Mouse (Mus musculus) right cerebral cortex, postnatal 14 days (tissue): ENCODE measurements around the gene Rpl37.

Experiments
- DNase-seq: peaks from one replicate; pipeline ENCODE4 v3.0.0; 2022

Gene Rpl37

DNA sequence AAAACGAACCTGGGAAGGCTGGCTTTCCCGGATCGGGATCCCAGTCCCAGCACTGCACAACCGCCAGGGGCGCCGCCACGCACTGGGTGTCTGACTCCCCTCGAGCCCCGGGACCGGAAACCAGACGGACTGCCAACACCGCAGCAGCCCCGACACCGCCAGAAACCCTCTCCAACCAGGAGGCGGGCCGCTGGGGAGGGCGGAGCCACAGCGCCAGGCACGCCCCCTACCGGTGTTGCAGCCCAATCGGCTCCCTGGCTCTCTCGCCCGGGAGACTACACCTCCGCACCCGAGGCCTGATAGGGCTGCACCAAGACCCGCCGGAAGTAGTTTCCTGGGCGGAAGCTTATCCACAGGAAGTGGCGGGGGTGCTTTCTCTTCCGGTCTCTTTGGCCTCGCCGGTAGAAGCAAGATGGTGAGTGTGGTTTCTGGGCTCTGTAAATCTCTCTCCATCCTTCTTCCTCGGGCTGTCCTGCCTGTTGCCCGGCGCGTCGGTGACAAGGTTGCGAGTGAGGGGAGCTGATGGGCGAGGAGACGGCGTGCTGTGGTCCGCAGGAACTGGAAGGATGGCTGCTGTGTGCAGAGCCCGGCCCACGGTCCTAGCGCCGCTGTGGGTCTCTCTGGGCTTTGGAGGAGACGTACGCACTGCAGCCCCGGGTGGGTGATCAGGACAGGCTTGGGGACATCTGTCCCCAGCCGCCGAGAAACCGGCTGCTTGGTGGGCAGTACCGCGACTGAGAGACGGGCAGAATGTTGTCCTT is at the start of gene Rpl37:
Rpl37 (plus strand) TSS at position 376 of the 761 bp plus-strand sequence.
- DNase-seq = peak; percentile 98

DNA sequence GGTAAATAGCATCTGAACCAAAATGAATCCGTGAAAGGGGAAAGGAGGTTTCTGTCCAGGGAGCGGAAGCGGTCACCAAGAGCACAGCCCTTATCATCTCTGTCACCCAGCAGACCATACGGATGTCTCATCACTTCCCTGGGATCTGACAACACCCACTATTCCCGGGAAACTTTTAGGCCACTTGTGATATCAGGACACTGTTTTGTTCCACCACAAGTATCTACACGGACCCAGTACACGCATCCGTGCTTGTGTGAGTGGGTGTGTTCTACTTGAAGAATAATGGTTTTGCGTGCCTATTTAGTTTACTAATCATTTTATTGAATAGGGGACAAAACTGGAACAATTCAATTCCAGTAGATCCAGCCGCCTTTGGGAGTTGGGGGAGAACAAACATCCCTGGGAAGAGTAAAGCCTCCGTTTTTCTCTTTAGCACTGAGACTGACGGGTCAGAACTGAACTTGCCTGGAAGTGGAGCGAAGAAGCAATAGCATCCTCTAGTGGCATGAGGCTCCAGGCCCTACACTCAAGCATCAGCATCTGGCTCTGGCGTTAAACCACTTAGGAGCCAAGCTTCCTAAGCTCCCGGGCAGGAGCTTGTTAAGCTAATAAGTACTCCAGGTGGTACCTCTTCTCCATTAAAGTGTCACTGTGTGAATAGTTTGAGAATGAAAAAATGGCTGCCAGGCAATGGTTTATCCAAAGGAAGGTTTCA is 47.5 kb upstream of the Rpl37 start:
- DNase-seq = peak; percentile 34

DNA sequence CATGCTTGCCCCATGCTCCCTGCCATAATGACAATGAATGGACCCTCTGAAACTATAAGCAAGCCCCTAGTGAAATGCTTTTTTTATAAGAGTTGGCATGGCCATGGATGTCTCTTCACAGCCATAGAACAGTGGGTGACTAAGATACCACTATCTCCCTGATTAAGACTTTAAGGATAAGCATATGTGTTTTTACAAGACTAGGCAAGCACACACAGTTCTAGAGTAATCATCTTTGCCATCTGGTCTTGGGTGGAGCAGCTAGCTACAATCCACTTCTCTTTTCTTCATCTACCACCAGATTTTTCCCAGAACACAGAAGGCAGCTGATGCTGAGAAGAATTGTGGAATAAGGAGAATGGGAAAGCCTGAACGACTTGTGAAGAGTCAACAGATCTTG is 35.2 kb upstream of the Rpl37 start:
- no peak for DNase-seq

DNA sequence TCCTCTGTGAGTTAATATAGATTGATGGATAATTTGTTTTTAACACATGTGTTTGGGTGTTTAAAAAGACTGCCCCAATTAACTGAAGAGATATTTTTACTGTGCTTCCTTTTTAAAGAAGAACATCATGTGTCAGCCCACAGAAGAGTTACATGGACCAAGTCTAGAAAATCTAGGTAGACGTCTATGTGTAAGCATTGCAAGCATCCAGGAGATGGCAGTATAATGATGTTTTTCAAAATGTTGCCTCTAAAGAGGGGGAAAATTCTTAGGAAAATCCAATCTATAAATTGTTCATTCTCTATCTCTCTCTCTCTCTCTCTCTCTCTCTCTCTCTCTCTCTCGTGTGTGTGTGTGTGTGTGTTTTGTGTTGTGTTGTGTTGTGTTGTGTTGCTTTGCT is 30.3 kb upstream of the Rpl37 start:
- no peak for DNase-seq

DNA sequence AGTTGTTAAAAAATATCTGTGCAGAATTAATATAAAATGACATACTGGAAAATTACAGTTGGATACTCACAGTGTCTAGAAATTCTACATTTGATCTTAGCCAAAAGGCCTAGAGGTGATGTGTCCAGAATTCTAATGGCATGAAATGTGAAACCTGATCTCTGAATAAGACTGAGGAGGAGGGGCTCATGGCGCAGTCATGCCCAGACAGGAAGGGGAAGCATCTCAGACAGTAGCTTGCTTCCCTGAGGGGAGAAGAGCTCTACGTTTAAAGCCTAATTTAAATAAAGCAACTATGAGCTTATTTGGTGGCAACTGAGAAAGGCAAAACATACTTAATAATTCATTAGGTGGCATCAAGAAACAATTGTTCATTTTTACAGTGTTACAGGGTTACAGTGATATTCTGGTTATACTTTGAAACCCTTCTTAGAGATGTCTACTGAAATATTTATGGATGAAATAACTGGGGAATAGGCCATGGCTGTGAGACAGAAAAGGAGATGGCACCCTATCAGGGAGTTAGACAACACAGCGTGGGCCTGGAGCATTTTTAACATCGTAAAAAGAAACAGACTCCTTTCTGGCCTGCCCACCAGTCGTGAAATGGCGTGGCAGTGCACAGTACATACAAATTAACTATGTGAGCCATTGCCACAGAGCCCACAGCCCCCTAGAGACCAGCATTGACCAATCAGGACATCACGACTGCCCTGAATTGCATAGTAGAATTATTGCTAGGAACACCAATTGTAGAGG is 27.4 kb upstream of the Rpl37 start:
- no peak for DNase-seq

DNA sequence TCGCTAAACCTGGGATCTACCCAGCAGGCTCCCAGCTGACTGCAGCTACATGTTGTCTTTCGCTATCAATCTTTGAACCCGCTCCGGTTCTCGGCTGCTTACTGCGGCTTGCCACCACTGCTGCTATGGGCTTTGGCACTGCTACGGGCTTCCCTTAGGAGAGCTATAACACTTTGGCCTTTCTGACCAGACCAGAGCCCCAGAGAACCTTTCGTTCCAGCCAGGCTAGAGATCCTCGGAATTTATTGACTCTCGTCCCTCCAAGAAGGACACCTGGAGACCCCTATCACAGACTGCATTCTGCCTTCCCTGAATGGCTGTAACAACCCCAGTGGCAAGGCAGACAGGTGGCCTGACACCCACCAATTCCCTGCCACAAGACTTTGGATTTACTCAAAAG is 26.3 kb upstream of the Rpl37 start:
- no peak for DNase-seq

DNA sequence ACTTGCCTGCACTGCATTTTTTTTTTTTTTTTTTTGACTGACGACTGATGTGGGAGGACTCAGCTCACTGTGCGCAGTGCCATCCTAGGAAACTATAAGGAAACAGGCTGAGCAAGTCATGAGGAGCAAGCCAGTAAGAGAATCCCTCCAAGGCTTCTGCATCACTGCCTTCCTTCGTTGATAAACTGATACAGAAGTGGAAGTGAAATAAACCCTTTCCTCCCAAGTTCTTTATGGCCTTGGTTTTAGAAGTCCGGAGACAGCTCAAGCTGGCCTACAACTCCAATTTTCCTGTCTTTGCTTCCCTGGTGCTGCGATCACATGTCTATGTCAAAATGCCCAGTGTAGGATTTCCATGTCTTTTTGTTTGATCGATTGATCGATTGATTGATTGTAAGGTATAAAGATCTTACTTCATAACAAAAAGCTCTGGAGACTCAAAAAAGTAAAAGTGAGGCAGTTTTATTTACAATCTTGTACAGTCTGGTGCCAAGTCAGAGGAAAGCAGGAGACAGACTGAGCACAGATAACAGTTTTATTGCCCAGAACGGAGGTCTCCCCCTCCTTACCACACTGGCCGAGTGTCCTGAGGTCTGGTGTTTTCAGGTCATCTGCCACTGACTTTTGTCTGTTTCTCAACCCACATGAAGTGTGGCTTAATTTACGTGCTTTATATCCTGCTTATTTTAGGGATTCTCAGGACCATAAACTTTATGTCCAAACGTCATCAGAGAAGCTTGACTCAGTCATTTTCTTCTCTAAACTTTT is 20.7 kb upstream of the Rpl37 start:
- DNase-seq = no peak

DNA sequence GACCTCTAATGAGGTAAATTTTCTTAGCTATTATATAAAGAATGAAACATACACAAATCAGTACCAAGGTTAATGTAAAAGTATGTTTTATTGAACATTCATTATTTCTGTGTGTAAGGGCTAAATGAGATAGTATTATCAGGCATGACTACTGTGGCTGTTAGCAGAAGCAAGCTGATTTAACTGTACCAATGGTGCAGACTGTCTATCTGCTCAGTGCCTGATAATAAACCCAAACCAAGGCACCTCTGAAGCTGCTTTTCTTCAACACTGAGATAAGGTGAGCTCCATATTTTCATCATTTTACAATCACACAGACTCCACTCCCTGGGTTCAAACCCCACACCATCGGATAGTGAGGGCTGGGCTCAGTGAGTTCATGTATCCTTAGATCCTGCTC is 19.1 kb upstream of the Rpl37 start:
- DNase-seq = no peak

DNA sequence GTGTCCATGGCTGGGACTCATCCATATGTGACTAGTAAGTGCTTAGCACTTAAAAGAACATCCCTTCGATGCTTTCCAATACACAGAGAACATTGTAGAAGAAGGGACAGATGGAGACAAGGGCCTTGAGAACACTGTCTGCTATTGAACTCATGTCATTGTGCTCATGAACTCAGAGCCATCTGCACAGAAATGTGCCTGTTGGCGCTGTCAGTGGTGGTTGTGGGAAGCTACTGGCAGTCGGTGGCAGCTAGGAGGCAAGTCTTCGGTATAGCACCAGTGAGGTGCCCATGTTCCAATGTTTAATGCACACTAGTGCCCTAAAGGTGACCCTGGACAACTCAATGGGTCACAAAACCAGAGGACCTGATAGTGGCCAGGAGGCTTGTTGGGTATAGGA is 14.1 kb upstream of the Rpl37 start:
- no peak for DNase-seq

DNA sequence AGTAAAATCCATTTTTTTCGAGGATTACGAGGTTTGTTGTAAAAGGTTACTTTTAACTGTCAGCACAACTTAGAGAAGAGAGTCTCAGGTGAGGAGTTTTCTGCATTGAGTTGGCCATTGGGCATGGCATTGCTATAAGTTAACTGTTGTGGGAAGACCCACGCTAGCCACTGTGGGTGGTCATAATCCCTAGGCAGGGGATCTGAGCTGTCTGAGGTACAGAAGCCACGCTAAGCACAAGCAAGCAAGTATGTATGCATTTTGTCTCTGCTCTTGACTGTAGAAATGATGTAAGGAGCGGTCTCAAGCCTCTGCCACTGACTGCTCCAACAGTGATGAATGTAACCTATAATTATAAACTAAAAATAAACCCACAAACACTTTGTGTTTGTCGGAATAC is 10.6 kb upstream of the Rpl37 start:
- no peak for DNase-seq

DNA sequence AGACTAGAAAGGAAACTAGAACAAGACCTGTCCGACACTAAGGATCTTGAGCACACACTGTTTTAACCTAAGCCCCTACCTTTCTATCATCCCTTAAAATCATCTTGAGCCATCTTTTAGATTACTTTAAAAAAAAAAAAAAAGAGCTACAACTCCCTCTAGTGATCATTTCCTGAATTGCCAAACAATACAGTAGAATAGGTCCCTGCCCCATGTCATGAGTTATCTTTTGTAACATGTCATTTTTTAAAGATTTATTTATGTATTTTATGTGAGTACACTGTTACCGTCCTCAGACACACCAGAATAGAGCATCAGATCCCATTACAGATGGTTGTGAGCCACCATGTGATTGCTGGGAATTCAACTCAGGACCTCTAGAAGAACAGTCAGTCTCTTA is 10.2 kb upstream of the Rpl37 start:
- no peak for DNase-seq

DNA sequence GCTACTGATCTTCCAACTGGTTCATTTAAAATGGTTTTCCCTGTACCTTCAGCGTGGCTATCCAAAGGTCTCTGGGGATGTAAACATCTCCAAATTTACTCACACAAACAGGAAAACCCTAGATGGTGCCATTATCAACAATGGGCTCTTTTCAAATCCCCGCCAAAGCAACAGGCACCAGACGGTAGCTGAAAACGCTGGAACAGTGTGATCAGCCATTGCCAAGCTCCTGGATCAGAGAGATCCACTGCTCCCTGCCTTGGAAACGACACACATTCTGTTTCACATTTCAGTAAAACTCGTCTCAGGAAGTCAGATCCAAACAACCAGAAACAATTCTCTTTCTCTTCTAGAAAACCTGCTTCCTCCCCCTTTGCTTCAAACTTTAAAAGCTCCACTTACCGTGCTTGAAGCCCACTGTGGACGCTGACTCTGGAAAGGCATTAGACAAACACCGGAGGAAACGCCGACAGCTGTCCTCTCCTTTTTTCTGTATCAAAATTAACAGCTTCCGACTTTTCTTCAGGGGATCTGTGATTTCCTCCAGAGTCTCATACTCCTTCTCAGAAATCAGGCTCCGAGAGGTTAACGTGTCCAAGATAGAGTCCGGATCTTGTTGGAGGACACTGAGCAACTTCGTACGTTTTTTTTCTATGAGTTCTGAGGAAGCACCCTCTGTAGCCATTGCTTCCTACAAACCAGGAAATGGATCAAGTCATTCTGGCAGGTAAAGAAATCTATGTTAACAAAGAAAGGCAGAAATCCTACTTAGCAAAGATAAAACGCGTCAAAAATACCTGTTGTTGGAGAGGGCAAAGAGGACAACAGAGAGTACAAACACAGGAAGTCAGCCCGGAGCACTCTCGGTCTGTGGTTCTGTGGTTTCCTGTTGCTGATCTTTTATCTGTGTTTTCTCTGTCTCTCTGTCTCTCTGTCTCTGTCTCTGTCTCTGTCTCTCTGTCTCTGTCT is 8.5 kb upstream of the Rpl37 start, which contains the start of gene Card6:
Card6 (minus strand) TSS at position 854 of the 969 bp plus-strand sequence.
- no peak for DNase-seq

DNA sequence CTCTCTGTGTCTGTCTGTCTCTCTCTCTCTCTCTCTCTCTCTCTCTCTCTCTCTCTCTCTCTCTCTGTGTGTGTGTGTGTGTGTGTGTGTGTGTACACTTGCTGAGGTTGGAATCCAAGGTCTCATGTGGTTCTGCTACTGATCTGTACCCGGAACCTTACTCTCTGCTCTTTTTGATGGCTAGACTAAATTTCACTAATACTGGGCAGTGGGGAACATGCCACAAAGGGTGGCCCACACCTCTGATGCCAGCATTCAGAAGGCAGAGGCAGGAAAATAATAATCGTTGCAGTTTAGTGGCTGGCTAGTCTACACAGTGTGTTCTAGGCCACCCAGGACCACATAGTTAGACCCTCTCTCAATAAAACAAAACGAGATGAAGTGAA is 7.8 kb upstream of the Rpl37 start:
- DNase-seq = no peak

DNA sequence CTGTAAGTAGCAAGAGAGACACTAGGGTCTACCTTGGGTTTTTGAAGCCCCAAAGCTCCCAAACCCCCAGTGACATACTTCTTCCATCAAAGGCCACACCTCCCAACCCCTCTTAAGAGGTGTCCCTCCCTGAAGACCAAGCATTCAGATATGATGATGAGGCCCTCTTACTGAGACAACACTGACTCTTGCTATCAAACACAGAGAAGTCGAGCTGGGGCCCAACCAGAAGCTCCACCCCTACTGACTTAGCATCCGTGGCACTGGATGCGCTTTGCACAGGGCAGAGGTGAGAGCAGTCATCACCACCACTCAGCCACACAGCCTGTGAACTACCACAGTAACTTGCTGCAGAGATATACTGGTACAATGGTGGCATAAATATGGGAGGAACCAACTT is 3.8 kb upstream of the Rpl37 start:
- DNase-seq = no peak

DNA sequence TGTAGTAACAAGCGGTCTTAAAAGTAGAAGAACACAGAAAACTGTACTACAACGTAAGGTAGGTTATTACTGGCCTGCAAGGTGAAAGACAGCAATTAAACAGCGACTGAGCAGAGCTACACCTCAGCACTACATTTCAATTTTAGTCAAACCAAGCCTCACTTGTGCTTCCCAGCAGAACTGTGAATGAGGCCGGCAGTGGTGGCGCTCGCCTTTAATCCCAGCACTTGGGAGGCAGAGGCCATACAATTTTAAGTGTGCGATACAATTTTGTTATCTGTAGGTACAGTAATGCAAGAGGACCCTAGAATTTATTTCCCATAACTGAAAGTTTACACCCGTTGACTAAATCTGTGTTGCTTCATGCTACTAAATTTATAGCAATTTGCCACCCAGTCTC is 1.3 kb upstream of the Rpl37 start:
- DNase-seq = no peak

DNA sequence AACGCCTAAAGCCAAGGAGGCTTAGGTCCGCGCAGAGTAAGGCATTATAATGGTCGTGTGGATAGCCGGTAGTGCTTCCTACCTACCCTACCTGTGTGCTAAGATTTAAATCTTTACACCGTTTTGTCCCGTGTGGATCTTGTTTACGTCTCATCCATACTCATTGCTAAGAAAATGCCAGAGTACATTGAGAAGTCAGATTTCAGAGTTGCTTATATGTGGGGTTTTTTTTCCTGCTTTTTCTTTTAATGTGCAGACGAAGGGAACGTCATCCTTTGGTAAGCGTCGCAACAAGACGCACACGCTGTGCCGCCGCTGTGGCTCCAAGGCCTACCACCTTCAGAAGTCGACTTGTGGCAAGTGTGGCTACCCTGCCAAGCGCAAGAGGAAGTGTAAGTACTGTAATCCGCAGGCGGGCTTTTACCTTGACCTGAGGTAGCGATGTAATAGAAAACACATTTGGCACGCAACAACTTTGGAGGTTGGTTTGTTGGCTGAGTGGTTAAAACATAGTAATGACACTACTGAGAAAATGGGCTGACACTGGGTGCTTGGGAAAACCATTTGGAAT is 671 bp downstream of the Rpl37 start:
- no peak for DNase-seq

DNA sequence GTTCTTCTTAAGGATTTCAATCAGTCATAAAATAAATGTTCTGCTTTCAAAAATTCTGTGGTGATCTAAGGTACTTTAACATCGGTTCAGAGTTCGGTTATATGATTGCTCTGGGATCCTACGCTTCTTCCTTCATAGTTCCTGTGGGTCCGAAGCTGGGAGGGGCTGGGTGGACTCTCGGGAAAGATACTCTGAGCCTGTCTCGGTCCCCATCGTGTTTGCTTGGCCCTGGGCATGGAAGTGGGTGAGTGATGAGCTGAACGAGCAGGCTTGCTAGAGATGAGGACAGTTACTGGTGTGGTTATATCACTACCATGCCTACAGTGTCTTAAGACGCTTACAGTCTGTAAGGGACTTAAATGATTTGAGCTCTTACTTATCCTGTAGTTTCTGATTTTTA is 2.2 kb downstream of the Rpl37 start:
- DNase-seq = no peak

DNA sequence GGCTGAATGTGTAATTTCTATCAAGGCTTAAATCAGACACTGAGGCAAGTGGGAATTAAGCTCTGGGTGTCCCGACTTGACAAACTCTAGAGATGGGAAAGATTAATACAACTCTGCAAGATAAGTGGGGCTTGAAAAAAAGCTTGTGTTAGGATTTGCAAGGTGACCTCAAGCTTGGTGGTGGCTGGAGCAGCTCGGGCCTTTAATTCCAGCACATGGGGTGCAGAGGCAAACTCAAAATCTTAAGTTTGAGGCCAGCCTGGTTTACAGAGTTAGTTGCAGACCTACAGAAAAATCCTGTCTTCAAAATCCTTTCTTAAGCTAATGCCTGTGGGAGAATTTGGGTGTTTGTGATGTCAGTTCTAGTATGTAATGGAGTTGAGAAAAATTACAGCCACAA is 2.7 kb downstream of the Rpl37 start:
- no peak for DNase-seq

DNA sequence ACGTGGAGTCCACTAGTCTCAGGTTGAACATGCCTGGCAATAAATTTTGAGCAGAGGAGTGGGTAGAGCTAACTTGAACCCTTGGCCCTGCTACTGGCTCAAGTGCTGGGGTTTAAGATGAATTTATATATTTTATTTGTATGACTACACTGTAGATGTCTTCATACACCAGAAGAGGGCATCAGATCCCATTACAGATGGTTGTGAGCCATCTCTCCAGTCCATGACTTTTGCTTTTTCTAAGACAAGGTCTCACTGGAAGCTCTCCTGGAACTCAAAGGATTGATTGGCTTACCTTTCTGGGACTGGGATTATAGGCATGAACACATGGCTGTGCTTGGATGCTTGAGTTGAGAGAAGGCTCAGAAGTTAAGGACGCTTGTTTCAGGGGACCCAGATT is 3.3 kb downstream of the Rpl37 start:
- no peak for DNase-seq

DNA sequence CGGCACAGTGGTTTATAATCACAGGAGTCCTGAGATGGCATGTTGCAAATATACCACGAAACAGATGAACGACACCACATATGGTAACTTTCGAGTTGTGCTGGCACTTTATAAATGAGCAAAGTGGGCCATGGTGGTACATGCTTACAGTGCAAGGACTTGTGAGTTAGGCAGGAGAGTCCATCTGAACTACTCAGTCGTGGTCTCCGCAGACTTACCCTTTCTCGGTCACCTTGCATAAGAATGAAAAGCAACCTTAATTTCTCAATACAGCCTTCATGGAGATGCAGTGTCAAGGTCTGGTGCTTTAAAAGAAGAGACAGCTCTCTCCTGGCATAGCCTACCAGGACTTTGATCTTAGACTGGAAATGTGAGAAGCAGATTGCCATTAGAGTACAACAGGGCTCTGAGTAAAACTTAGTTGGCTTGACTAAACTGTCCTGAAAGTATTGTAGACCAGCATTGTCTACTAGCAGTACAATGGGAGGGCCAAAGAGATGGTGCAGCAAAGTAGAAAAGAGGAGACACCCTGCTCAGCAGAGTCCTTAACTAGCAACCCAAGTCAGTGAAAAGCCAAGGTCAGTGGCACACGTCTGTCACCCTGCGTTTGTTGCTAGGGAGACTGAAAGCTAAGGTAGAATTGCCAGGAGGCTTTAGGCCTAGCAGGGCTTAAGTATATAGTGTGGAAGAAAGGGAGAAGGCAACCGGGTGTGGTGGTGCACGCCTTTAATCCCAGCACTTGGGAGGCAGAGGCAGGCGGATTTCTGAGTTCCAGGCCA is 5.3 kb downstream of the Rpl37 start:
- DNase-seq = no peak

DNA sequence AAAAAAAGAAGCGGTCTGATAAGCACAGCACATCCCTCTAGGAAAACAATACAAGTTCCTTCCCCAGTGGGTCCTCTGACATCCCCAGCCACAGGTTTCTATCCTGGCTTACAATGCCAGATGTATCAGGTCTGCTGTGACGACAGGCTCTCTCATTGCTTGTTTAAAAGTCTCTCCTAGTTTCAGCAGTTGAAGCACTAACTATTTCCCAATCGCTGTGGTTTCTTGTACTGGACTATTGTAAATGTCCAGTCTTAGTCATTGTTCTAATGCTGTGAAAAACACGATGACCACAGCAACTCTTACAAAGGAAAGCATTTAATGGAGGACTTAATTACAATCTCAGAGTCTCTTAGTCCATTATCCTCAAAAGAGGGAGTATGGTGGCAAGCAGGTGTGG is 10.0 kb downstream of the Rpl37 start:
- no peak for DNase-seq
